Mouse (Mus musculus): ENCODE data around the gene Clec4f. TPM values are rescaled to one million over a fixed set of nuclear protein-coding genes. Genes with fewer than 3 reads are reported as not detected.
A peak's percentile ranks its signal among the peaks of the same experiment; 100 is the strongest.

The Clec4f gene
- polyA plus RNA-seq, 1 experiment from 2014 or later: not detected

DNA sequence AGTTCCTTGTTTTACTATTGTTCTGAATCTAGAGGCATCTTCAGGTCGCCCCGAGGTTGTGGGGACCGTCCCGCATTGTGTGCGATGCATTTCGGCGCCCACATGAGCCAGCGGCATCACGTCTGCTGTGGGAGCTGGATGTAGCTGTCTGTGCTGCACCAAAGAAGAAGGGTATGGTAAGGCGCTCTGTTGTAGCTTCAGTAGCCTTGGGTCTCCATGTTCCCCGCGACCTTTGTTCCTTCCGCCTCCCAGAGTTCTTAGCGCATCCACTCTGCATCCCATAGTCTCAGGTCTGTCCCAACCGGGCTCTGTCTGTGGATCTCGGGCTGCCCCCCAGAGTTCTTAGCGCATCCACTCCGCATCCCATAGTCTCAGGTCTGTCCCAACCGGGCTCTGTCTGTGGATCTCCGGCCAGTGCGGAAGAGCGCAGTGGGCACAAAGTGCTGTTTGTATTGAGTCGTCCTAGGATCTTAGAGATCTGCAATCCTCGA lies 56.9 kb downstream of the Clec4f start:
- Histone ChIP-seq H3K4me3 (ENCODE audit: low read depth, low read length) (peak overlapping the region; percentile 31), H3K4me1 (ENCODE audit: control insufficient read depth, insufficient read depth, low read length) (no peaks in the 10 kb centered on the region), H3K9me3 (replicated peaks; ENCODE audit: control insufficient read depth, low read length) (no peaks in the 10 kb centered on the region), H3K9ac (replicated peaks; ENCODE audit: low read length) (peak overlapping the region; percentile 46), H3K4me2 (ENCODE audit: low read depth, low read length) (peak overlapping the region; percentile 56), H3K36me3 (replicated peaks; ENCODE audit: control insufficient read depth, insufficient read depth, low read depth, low read length) (no peaks in the 10 kb centered on the region), H3K27me3 (ENCODE audit: control insufficient read depth, insufficient read depth, low read length) (no peaks in the 10 kb centered on the region), H3K27ac (replicated peaks; ENCODE audit: low read depth, low read length) (no peak overlapping the region)
- 34% methylated on average over 24 of the region's 24 CpGs for WGBS
- peak; percentile 76; the same call in 1 of the 2 replicates for ATAC-seq (replicated peaks; ENCODE audit: insufficient number of reproducible peaks, low FRiP score, low TSS enrichment, low read depth)
- no peak for DNase-seq (ENCODE audit: low spot score)

DNA sequence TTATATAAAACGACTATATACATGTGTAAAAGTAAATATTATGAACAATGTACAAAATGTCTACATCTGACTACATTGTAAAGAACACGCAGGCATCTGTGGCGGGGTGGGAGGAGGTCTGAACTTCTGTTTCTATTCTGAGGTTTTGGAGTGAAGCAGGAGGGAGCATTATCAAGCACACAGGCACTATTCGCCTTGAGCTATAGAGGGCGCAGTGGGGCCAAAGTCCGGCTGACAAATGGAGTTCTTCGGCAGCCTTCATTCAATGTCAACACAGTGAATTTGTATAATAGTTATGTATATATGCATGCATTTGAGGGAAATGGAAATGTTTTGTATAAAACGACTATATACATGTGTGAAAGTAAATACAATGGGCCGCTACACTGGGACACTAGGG lies 57.3 kb downstream of the Clec4f start:
- Histone ChIP-seq H3K27ac (replicated peaks; ENCODE audit: low read depth, low read length) (no peak overlapping the region), H3K9ac (replicated peaks; ENCODE audit: low read length) (no peak overlapping the region; the same call in 1 of the 2 replicates), H3K4me1 (ENCODE audit: control insufficient read depth, insufficient read depth, low read length) (no peaks in the 10 kb centered on the region), H3K4me3 (ENCODE audit: low read depth, low read length) (peak overlapping the region; percentile 31), H3K9me3 (replicated peaks; ENCODE audit: control insufficient read depth, low read length) (no peaks in the 10 kb centered on the region), H3K4me2 (ENCODE audit: low read depth, low read length) (peak overlapping the region; percentile 56), H3K27me3 (ENCODE audit: control insufficient read depth, insufficient read depth, low read length) (no peaks in the 10 kb centered on the region), H3K36me3 (replicated peaks; ENCODE audit: control insufficient read depth, insufficient read depth, low read depth, low read length) (no peaks in the 10 kb centered on the region)
- 12% methylated on average over 9 of the region's 9 CpGs for WGBS
- DNase-seq (ENCODE audit: low spot score): peak; percentile 75
- no peak for ATAC-seq (replicated peaks; ENCODE audit: insufficient number of reproducible peaks, low FRiP score, low TSS enrichment, low read depth)

- DNase-seq (ENCODE audit: low spot score) (no peak), ATAC-seq (replicated peaks; ENCODE audit: insufficient number of reproducible peaks, low FRiP score, low TSS enrichment, low read depth) (no peak)
- no peak overlapping the region for H3K4me2 ChIP-seq (ENCODE audit: low read depth, low read length)
- H3K4me3 ChIP-seq (ENCODE audit: low read depth, low read length): no peak overlapping the region
- no peaks in the 10 kb centered on the region for H3K36me3 ChIP-seq (replicated peaks; ENCODE audit: control insufficient read depth, insufficient read depth, low read depth, low read length)
- H3K9ac ChIP-seq (replicated peaks; ENCODE audit: low read length): no peak overlapping the region
- no peaks in the 10 kb centered on the region for H3K4me1 ChIP-seq (ENCODE audit: control insufficient read depth, insufficient read depth, low read length)
- no peaks in the 10 kb centered on the region for H3K9me3 ChIP-seq (replicated peaks; ENCODE audit: control insufficient read depth, low read length)
- no peak overlapping the region for H3K27ac ChIP-seq (replicated peaks; ENCODE audit: low read depth, low read length)
- 58% methylated on average over 3 of the region's 3 CpGs for WGBS
- no peaks in the 10 kb centered on the region for H3K27me3 ChIP-seq (ENCODE audit: control insufficient read depth, insufficient read depth, low read length)
Measured at GRCm38 (mm10) chr6:83597988-83598387, 58.0 kb downstream of the Clec4f start.

GRCm38 (mm10) chr6:83595035-83595434 lies 61.0 kb downstream of the Clec4f start:
- H3K9ac ChIP-seq (replicated peaks; ENCODE audit: low read length): no peak overlapping the region
- H3K4me1 ChIP-seq (ENCODE audit: control insufficient read depth, insufficient read depth, low read length): no peaks in the 10 kb centered on the region
- 89% methylated on average over 2 of the region's 2 CpGs for WGBS
- H3K4me2 ChIP-seq (ENCODE audit: low read depth, low read length): no peak overlapping the region
- DNase-seq (ENCODE audit: low spot score): no peak
- no peak overlapping the region for H3K4me3 ChIP-seq (ENCODE audit: low read depth, low read length)
- H3K9me3 ChIP-seq (replicated peaks; ENCODE audit: control insufficient read depth, low read length): no peaks in the 10 kb centered on the region
- H3K27me3 ChIP-seq (ENCODE audit: control insufficient read depth, insufficient read depth, low read length): no peaks in the 10 kb centered on the region
- H3K27ac ChIP-seq (replicated peaks; ENCODE audit: low read depth, low read length): no peak overlapping the region
- no peak for ATAC-seq (replicated peaks; ENCODE audit: insufficient number of reproducible peaks, low FRiP score, low TSS enrichment, low read depth)
- H3K36me3 ChIP-seq (replicated peaks; ENCODE audit: control insufficient read depth, insufficient read depth, low read depth, low read length): no peaks in the 10 kb centered on the region

Other genes starting within 250 kb of the Clec4f start
- 24.3 and 27.9 TPM in 2 replicates for gene Tet3, start 197.1 kb downstream of the Clec4f start, polyA plus RNA-seq (2014; fragmentation: Nextera tagmentation; extraction: Ambion mirVana)
- 56.1 and 66.2 TPM in 2 replicates for gene Dguok, start 149.2 kb downstream of the Clec4f start, polyA plus RNA-seq (2014; fragmentation: Nextera tagmentation; extraction: Ambion mirVana)
- 2.4 and 3.9 TPM in 2 replicates for gene Actg2, start 119.9 kb downstream of the Clec4f start, polyA plus RNA-seq (2014; fragmentation: Nextera tagmentation; extraction: Ambion mirVana)
- 20.9 and 24.5 TPM in 2 replicates for gene Stambp, start 83.5 kb downstream of the Clec4f start, polyA plus RNA-seq (2014; fragmentation: Nextera tagmentation; extraction: Ambion mirVana)
- not detected in 2 replicates for gene Cd207, start 21.7 kb upstream of the Clec4f start, polyA plus RNA-seq (2014; fragmentation: Nextera tagmentation; extraction: Ambion mirVana)
- 2.0 and 8.4 TPM in 2 replicates for gene Vax2, start 55.1 kb upstream of the Clec4f start, polyA plus RNA-seq (2014; fragmentation: Nextera tagmentation; extraction: Ambion mirVana)
- gene Atp6v1b1, start 86.8 kb upstream of the Clec4f start, polyA plus RNA-seq (2014; fragmentation: Nextera tagmentation; extraction: Ambion mirVana): 0.22 TPM in 1 of 2 replicates, not detected in the other
- gene Ankrd53, start 106.5 kb upstream of the Clec4f start, polyA plus RNA-seq (2014; fragmentation: Nextera tagmentation; extraction: Ambion mirVana): not detected in 2 replicates
- 53.5 and 56.8 TPM in 2 replicates for gene Tex261, start 119.6 kb upstream of the Clec4f start, polyA plus RNA-seq (2014; fragmentation: Nextera tagmentation; extraction: Ambion mirVana)
- gene Nagk, start 138.8 kb upstream of the Clec4f start, polyA plus RNA-seq (2014; fragmentation: Nextera tagmentation; extraction: Ambion mirVana): 28.7 and 28.9 TPM in 2 replicates
- 20.1 and 21.7 TPM in 2 replicates for gene Paip2b, start 175.6 kb upstream of the Clec4f start, polyA plus RNA-seq (2014; fragmentation: Nextera tagmentation; extraction: Ambion mirVana)
- gene Zfp638, start 210.9 kb upstream of the Clec4f start, polyA plus RNA-seq (2014; fragmentation: Nextera tagmentation; extraction: Ambion mirVana): 101 and 116 TPM in 2 replicates